Mouse (Mus musculus) layer of hippocampus, adult 9-11 months (tissue): ENCODE data around the gene Car12.

Source experiments
- DNase-seq: peaks from one replicate; pipeline ENCODE4 v3.0.0; 2022

The Car12 gene

GRCm38 (mm10) chr9:66713135-66714021, at the start of gene Car12:
Car12 (plus strand) TSS chr9:66713686.
- no peak for DNase-seq

DNA sequence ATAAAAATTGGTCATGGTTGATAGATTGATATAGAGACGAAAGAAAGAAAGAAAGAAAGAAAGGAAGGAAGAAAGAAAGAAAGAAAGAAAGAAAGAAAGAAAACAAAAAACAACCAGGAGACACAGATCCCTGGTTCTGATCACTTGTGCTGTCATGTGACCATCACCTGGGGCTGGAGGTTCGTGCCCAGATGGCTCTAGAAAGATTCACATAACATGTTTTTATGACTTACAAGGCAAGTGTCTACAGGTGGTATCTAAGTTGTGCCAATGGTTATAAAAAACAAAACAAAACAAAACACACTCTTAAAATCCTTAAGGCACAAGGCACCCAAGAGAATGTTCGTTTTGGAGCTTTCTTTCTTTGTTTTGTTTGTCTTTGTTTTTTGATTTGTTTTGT, 49.7 kb upstream of the Car12 start:
- no peak for DNase-seq

DNA sequence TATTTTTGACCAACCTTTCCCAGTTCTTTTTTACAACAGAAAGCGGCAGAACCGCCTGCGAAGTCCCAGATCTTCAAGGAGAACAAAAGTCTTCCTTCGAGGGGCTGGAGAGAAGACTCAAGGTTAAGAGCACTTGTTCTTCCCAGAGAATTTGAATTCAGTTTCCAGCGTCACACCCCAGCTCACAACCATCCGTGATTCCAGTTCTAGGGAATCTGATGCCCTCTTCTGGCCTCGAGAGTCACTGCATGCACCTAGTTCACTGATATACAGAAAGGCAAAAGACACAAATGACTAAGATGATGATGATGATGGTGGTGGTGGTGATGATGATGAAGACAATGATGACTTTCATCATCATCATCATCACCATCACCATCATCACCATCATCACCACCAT, 48.9 kb upstream of the Car12 start:
- no peak for DNase-seq

GRCm38 (mm10) chr9:66666153-66666552, 47.3 kb upstream of the Car12 start:
- no peak for DNase-seq

- no peak for DNase-seq
These were observed 46.4 kb upstream of the Car12 start for GRCm38 (mm10) chr9:66667046-66667445.

DNA sequence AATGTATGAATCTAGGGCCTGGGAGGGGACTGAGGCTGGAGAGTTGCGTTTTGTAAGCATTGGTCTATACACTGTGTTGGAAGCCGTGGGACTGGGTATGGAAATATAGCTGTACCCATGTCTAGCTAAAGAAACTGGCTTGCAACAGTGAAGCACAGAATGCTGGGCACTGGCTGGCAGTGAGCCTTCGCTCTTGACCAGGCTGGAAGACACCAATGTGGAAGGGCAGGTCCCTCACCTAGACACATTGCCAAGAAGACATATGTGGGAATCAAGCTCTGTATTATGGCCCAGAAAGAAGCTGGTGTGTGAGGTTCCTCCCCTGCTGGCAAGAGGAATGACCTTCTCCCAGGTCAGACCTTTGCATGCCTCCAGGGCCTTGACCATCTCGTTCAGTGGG, 45.6 kb upstream of the Car12 start:
- DNase-seq, result no peak

- DNase-seq, result no peak
These were observed 43.9 kb upstream of the Car12 start for GRCm38 (mm10) chr9:66669561-66670078.

DNA sequence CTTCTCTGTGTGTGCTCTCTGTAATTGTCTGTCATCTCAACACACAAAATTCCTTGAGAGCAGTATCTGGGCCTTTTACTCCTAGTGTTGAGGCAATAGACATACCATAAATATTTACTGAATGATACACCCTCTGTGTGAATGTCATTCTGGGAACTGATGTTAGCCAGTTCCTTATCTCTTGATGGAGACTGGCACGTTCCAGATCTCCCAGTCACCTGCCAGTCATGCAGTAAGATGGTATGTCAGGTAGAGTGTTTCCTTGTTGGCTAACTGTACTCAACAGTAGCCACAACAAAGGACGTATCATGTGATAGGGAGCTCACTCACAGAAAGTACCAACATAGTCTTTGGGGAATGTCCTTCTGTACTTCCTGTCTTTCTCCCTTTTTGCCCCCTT, 39.7 kb upstream of the Car12 start:
- DNase-seq, result no peak

DNA sequence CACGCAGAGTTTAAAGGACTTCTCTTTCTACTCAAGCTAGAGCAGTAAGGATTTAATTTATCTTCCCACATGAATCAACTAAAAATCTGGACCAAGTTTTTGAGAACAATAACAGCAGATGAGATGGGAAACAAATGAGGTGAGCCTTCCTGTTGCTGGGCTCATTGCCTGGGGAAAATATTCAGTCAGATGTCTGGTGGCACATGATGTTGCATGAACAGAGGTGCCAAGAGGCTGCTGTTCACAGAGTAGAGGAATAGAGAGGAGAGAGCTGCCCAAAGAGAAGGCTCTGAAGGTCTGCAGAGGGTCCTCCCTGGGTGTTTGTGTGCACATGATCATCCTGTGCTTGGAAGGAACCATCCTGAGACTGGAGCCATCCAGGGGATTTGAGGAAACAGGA, 37.9 kb upstream of the Car12 start:
- peak; percentile 40 for DNase-seq

DNA sequence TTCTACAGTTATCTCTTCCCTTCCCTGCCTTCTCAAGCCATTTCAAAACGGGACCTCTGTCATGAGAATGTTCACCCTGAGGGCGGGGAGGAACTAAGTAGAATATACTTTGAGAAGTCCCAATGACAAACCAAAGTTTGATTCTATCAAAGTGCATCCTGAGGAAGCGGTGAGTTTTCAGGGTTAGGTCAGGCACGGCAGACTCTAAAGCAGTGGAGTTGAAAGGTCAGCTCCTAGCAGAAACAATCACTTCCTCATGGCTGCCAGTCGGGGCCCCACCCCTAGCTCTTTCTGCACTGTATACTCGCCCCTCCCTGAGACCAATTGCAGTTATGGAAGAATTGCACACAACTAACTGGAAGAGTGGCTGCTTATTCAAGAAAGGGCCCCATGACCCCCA, 33.4 kb upstream of the Car12 start:
- DNase-seq, result no peak

GRCm38 (mm10) chr9:66682822-66683221, 30.7 kb upstream of the Car12 start:
- no peak for DNase-seq

- no peak for DNase-seq
These were observed 27.8 kb upstream of the Car12 start for GRCm38 (mm10) chr9:66685730-66686129.

DNA sequence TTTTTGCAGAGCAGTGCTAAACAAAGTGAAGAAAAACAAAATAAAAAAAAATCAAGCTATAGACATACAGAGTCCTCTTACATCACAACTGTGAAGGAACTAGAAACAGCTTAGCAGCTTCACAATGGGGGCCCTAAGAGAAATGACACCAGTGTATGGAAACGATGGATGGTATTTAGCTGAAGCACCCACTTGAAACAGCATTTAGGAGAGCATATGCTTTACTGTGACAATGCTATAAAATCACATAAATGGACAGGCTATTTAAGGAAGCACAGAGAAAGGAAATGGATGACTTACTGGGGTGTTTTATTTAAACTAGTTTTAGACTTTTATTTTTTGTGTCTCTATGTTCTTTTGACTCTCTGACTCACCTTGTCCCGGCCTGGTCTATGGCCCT, 25.8 kb upstream of the Car12 start:
- no peak for DNase-seq

DNA sequence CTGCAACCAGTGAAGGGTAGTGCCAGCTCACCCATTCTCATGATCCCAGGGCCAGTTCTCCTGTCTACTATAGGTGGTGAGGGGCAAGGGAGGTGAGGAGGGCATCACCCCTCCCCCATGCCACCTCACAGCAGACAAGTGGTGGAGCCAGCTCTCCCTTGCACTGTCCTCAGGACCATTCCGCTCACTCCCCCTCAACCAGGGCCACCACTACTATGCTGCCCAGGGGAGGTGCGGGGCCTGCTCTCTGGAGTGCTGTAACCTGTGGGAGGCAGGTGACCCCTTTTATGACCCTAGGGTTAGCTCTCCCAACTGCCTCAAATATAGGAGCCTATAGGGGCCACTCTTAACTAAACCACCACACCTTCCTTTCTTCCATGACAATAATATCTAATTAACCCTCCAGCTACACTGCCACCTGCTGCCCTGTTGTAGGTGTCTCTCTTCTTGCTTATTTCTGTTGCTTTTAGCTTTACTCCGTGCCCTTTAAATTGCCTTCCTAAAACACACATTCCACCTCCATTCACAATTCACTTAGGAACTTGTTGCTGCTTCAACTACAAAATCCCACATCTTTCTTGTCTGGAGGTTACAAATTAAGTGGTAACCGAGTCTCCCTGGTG, 21.7 kb upstream of the Car12 start:
- no peak for DNase-seq

GRCm38 (mm10) chr9:66697355-66698140, 15.9 kb upstream of the Car12 start:
- no peak for DNase-seq

DNA sequence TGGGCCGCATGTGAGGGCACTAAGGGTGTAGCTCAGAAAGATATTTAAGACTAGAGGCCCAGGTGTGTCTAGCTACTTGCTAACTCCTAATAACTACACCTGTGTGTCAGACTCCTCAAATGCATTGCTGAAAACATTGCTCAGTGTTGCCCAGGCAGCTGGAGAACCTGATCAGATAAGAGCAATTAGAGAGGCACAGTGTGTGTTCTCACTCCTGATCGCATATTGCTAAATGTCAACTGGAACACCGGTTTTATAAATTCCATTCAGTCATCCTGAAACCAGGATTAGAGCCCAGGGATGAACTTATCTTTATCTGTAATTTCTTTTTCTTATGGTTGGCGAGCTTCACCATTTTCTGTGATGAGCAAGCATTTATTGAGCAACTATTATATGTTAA, 13.7 kb upstream of the Car12 start:
- DNase-seq, result no peak

DNA sequence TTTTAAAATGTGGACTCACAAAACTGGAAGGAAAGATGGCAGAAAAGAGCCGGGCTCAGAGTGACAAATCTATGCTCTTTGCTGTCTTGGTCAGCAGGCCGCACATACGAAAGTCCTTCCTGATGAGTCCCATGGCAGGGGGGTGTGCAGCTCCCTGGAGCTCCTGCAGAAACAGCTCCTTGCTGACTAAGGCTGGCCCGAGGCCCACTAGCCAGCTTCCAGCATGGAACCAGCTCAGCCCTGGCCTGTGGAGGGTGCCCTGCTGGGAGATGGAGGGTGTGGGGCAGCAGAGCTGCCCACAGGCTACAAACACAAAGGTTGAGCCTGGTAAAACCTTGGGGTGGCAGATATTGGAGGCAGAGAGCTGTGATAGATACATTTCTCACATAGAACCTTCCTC, 10.5 kb upstream of the Car12 start:
- no peak for DNase-seq

DNA sequence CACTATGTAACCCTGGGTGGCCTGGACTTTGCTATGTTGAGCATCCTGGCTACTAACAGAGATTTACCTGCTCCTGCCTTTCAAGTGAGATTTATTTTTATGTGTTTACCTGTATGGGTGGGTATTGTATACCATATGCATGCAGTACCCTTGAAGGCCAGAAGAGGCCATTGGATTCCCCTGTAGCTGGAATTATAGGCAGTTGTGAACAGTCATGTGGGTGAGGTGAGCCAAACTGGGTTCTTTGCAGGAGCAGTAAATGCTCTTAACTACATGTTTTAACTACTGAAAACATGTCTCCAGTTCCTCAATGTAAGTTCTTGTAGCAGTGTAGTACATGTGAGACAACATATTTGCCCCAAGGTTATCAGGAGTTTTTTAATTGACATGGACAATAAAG, 8.1 kb upstream of the Car12 start:
- no peak for DNase-seq

GRCm38 (mm10) chr9:66705766-66706165, 7.7 kb upstream of the Car12 start:
- DNase-seq, result peak; percentile 55

- peak; percentile 57 for DNase-seq
These were observed 5.3 kb upstream of the Car12 start for GRCm38 (mm10) chr9:66708054-66708772.

DNA sequence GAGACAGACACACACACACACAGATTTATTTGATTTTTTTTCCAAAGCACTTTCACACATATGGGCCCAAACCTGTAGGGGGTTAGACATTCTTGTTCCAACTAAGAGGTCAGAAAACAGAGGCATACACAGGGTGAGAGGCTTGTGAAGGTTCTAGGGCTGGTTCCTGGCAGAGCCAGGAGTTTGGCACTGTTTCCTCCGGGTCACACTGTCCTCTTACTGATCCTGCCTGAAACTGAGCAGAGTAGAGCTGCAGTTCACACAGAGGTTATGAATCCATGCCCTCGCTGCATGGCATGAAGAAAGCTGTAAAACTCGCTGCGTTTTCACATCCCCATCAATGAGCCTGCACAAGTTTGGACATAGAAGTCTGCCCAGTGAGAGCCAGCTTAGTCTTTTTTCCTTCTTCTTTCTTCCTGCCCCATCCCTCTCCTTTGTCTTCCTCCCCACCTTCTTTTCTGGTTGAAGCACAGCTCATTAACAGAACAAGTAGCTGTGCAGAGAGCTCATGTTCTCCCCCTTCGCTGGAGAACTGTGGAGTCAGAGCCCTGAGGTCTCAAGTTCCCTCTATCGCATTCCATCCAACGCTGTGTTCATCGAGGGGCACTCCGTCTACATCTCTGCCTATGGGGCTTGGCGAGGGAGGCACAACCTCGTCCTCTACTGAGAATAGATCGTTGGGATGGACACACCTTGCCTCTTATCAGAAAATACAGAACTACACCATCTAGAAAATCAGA, 4.5 kb upstream of the Car12 start:
- DNase-seq, result no peak

DNA sequence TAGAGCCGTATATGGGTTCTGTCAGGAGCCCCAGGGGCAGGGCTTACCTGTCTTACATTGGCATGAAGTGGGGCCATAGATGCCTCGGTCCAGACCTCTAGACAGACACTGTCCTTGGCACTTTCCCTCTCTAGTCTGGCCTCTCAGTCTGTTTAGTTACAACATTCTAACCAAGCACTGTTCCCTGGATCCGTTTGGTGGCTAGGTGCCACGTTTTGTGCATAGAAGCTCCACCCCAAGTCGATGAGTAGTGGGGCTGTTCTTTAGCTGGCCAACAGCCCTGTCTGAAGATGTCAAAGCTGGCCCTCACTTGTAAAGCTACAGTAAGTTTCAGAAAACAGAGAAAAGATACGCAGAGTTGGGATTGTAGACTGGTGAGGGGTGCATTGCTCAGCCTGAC, 2.9 kb upstream of the Car12 start:
- no peak for DNase-seq
